ENCODE assay signal across 33 mouse cellular contexts in the genomic region with DNA sequence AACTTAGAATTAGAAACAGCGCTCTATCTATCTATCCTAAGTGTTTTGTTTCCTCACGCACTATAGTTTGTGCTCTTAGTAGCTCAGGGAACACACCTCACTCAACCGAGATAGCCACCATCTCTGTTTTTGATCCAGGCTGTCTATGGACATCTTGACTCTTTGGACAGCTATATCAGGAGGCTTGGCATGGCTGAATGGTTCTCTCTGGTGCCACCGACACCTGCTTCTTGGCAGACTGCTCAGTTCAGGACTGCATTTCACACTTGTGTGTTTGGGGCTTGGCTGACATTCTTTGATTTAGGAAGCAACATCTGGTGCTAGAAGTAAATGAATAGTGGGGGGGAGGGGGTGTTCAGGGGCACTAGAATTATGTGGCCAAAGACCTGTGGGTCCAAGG.
"Had no signal": no experiment of that assay in that cellular context is flagged by ENCODE, and none has a peak within 500 bp of the region (broad histone marks: within the 10 kb centered on the region; RNA-seq: fewer than 3 reads in every experiment).

No protein-coding gene starts in this region.

- H3K4me3 ChIP-seq: limb, embryonic 10.5 days; limb, embryonic 12.5 days; limb, embryonic 13.5 days; limb, embryonic 15.5 days; liver, embryonic 12.5 days; liver, embryonic 13.5 days; liver, embryonic 15.5 days; lung, embryonic 15.5 days; megakaryocyte, embryonic 14.5 days; midbrain, embryonic 10.5 days; midbrain, embryonic 12.5 days; midbrain, embryonic 13.5 days; midbrain, embryonic 15.5 days; myocyte; neural tube, embryonic 12.5 days; neural tube, embryonic 13.5 days had no signal

- H3K9ac ChIP-seq: limb, embryonic 12.5 days; limb, embryonic 13.5 days; limb, embryonic 15.5 days; liver, embryonic 12.5 days; liver, embryonic 13.5 days; liver, embryonic 14.5 days; liver, embryonic 15.5 days; liver, postnatal 0 days; lung, embryonic 14.5 days; lung, embryonic 15.5 days; midbrain, embryonic 12.5 days; midbrain, embryonic 13.5 days; midbrain, embryonic 15.5 days; neural tube, embryonic 12.5 days; neural tube, embryonic 13.5 days had no signal

- ATAC-seq: liver, embryonic 12.5 days; liver, postnatal 0 days; lung, postnatal 0 days; midbrain, embryonic 13.5 days; midbrain, embryonic 15.5 days; midbrain, embryonic 16.5 days had no signal

- DNase-seq: left cerebral cortex, postnatal 4 days; liver; liver, embryonic 13.5 days; liver, postnatal 0 days; lung, adult 18-20 months; lung, adult 2 months; lung, embryonic 14.5 days; lung, postnatal 10 days; lung, postnatal 14 days; lung, postnatal 36 days; lung, postnatal 4 days; midbrain, embryonic 14.5 days had no signal

- H3K9me3 ChIP-seq: limb, embryonic 10.5 days; limb, embryonic 12.5 days; limb, embryonic 13.5 days; limb, embryonic 15.5 days; liver, embryonic 12.5 days; liver, embryonic 13.5 days; liver, embryonic 15.5 days; lung, embryonic 15.5 days; midbrain, embryonic 10.5 days; midbrain, embryonic 12.5 days; midbrain, embryonic 13.5 days; midbrain, embryonic 15.5 days; neural tube, embryonic 12.5 days; neural tube, embryonic 13.5 days had no signal

- H3K4me2 ChIP-seq: limb, embryonic 12.5 days; limb, embryonic 13.5 days; limb, embryonic 15.5 days; liver, embryonic 11.5 days; liver, embryonic 12.5 days; liver, embryonic 13.5 days; liver, embryonic 15.5 days; lung, embryonic 14.5 days; lung, embryonic 15.5 days; midbrain, embryonic 11.5 days; midbrain, embryonic 12.5 days; midbrain, embryonic 13.5 days; midbrain, embryonic 15.5 days; neural tube, embryonic 12.5 days; neural tube, embryonic 13.5 days had no signal

- H3K27ac ChIP-seq: limb, embryonic 10.5 days; limb, embryonic 12.5 days; limb, embryonic 13.5 days; limb, embryonic 15.5 days; liver, embryonic 12.5 days; liver, embryonic 13.5 days; liver, embryonic 14.5 days; liver, embryonic 15.5 days; lung, embryonic 15.5 days; macrophage; midbrain, embryonic 10.5 days; midbrain, embryonic 12.5 days; midbrain, embryonic 13.5 days; midbrain, embryonic 15.5 days; neural tube, embryonic 12.5 days; neural tube, embryonic 13.5 days had no signal

- H3K36me3 ChIP-seq: limb, embryonic 10.5 days; limb, embryonic 12.5 days; limb, embryonic 13.5 days; limb, embryonic 15.5 days; liver, embryonic 12.5 days; liver, embryonic 13.5 days; liver, embryonic 15.5 days; lung, embryonic 15.5 days; midbrain, embryonic 10.5 days; midbrain, embryonic 12.5 days; midbrain, embryonic 13.5 days; midbrain, embryonic 15.5 days; neural tube, embryonic 12.5 days; neural tube, embryonic 13.5 days had no signal

- H3K4me1 ChIP-seq: limb, embryonic 10.5 days; limb, embryonic 12.5 days; limb, embryonic 13.5 days; limb, embryonic 15.5 days; liver, embryonic 12.5 days; liver, embryonic 13.5 days; liver, embryonic 15.5 days; lung, embryonic 15.5 days; megakaryocyte, embryonic 14.5 days; midbrain, embryonic 10.5 days; midbrain, embryonic 12.5 days; midbrain, embryonic 13.5 days; midbrain, embryonic 15.5 days; neural tube, embryonic 12.5 days; neural tube, embryonic 13.5 days had no signal

- H3K27me3 ChIP-seq: limb, embryonic 12.5 days; limb, embryonic 13.5 days; limb, embryonic 15.5 days; liver, embryonic 12.5 days; liver, embryonic 13.5 days; liver, embryonic 15.5 days; lung, embryonic 15.5 days; megakaryocyte, embryonic 14.5 days; midbrain, embryonic 12.5 days; midbrain, embryonic 13.5 days; midbrain, embryonic 15.5 days; neural tube, embryonic 12.5 days; neural tube, embryonic 13.5 days had no signal
